Mouse (Mus musculus) ES-E14 (cell line): ENCODE results near the gene Rnf207.

Source experiments
- HCFC1 ChIP-seq: IDR thresholded peaks from 2 replicates; pipeline ENCODE4 v1.6.1; 2012; ENCODE audit warnings: low read length, inconsistent platforms, borderline replicate concordance; ENCODE audit not compliant: insufficient read depth
- MAFK ChIP-seq: IDR thresholded peaks from 2 replicates; pipeline ENCODE4 v1.6.1; 2014; ENCODE audit warnings: mild to moderate bottlenecking, low read depth, low read length, inconsistent platforms; ENCODE audit not compliant: insufficient read depth
- ZNF384 ChIP-seq: IDR thresholded peaks from 2 replicates; pipeline ENCODE4 v1.6.1; 2012; ENCODE audit warnings: low read depth, low read length, inconsistent platforms

- TF ChIP-seq HCFC1 (no peak), ZNF384 (no peak), MAFK (no peak)
Observed at GRCm38 (mm10) chr4:152313211-152313632, 5.6 kb downstream of the Rnf207 start.
